Mouse (Mus musculus) adrenal gland, adult 2 months (tissue): ENCODE results near the gene Sox6. TPM values are rescaled to one million over a fixed set of nuclear protein-coding genes. Genes with fewer than 3 reads are reported as not detected.

Experiments
- DNase-seq: peaks from one replicate; pipeline ENCODE4 v3.0.0; 2021
- polyA plus RNA-seq: library from polyadenylated mRNA; depleted of rRNA; stranded (reverse); fragments of >200 nt; gene quantifications from 2 replicates; pipeline ENCODE4 v1.2.3, GENCODE M21; 2012
- total RNA-seq, 2 experiments: library from RNA; stranded (reverse); gene quantifications; 2 replicates each; pipeline ENCODE4 v1.2.3; 2021

Gene Sox6
- total and polyA plus RNA-seq, 3 experiments = 3.7 to 22.7 (median 22.1) TPM

DNA sequence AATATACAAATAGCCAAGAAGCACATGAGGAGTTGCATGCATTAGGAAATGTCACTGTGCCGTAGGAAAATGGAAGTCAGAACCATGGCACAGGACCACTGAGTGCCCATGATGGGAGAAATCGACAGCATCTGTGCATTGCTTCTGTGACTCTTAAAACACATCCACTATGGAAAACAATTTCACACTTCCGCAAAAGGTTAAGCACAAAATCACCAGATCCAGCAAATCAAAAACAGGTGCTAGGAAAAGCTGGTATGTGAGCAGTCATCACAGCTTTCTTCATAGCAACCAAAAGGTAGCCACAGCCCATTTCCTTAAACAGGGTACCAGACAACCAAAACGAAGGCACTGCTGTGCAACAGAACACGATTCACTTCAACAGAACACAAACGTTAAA, 52.9 kb downstream of the Sox6 start:
- no peak for DNase-seq

DNA sequence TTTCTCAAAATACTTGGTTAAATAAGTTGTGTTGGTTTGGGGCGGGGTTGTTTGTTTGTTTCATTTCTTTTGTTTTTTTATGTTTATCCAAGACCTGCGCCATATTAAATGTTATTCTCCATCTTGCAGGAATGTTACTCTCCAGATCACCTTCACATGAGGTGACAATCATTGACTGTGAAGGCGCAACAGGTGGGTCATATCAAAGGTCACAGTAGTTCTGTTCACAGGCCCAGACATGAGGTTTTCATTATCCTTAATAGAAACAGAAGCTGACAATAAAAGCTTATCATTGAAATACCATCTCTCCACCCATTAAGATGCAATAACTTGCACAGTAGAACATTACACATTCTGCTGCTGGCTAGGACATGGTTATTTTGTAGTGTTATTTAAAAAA, 54.5 kb downstream of the Sox6 start:
- DNase-seq = no peak

DNA sequence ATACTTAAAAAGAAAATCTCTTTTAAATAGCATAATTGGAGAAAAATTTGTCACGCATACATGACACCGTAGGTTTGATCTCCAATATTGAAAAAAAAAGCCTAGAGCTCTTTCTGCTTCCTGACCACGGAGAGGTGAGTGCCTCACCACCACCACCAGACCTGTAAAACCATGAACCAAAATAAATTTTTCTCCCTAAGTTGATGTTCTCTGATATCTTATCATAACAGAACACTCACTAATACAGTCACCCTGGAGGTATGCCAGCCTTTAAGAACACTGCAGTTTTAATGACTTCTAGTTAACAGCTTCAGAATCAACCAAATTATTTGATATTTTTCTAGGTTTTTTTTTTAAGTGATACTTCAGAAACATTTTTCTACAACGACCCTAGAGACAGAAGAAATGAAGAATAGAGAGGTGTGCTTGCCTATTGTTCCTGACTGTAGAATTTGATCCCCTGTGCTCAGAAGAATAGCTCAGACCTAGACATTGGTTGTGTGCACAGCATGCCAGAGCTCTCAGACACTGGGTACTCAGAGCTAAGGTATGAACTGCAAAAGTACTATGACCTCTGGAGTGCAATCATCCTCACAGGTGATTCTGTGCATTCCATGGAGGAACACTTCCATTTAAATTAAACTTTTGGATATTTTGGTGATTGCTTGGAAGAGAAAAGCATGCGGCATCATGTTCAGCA, 58.6 kb downstream of the Sox6 start:
- no peak for DNase-seq

DNA sequence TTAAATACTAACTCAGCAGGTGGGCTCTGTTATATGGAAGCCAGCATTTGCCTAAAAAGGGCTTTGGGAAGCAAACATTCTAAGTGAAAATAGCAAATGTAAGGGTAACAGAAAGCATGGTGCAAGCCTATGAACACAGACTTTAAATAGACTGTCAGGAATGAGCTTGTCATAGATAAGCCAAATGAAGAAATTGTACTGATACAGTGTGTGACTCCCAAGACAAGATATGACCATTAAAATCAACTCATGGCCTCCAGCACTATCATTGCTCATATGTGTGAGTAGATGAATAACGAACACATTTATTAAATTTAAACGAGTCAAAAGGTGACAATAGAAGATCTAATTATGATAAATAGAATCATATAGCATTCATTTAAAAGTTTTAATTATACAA, 64.1 kb downstream of the Sox6 start:
- DNase-seq = no peak

DNA sequence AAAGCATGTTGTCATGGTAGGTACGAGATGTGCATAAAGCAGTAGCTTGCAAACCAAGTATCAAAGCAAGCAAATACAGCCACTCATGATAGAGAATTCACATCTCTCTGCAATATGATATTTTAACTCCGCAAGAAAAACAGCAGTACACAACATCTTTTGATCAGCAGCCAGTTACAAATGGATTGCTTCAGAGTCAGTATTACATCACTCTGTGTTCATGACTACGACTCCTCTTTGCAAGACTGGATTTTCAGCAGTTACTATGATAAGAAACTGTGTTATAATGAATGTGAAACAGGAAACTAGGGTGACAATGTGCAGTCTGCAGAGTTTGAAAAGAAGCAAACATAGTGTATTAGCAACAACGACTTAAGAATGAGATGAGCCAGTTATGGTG, 71.4 kb downstream of the Sox6 start:
- DNase-seq = peak; percentile 18

DNA sequence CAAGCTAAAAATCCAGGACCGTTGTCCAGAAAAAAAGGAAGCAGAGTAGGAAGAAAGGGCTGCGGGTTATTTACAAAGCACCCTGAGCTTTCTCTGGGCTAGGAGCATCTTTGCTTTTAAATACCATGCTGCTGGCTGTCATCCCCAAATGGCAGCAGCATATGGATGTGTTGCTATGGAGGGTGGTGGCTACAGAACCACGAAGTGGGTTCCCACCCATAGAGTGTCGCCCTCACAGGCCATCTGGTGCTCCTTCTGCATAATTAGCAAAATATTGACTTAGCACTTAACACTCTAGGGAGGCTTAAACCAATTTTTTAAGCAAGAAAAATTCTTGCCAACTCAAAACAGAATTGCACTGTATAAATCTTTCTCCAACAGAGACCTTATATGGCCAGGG, 72.4 kb downstream of the Sox6 start:
- no peak for DNase-seq

DNA sequence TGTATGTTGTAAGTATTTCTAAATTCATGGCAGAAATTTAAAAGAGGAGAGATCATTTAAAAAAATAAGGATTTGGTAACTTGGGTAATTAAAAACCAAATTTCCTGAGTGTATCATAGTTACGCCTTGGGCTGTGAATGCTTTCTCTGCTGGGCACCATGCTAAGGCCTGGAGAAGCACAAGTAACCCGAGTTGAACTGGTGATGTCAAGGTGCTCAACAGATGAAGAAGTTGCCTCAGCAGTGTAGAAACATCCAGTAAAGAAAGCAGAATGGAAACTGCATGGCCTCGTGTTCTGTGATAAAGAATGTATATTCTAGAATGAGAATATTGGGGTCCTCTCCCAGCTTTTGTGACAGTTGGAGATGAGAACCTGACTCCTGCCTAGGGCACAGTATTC, 85.5 kb downstream of the Sox6 start:
- no peak for DNase-seq

DNA sequence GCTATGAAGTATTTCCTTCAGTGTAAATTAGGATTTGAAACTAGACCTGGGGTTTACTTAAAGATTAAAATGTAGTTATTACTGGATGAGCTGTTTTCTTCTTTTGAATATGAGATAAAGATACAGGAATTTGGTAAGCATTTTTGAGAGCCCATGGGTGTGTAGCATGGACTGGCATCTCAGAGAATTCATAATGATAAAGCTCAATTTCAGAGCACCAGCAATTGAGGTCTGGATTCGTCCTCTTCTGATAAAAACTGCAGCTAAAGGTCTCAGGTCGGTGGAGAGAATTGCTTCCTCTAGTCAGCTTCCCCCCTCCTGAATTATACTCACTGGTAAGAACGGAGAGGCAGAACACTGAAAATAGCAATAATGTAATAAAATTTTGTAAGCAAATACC, 86.4 kb downstream of the Sox6 start:
- no peak for DNase-seq

DNA sequence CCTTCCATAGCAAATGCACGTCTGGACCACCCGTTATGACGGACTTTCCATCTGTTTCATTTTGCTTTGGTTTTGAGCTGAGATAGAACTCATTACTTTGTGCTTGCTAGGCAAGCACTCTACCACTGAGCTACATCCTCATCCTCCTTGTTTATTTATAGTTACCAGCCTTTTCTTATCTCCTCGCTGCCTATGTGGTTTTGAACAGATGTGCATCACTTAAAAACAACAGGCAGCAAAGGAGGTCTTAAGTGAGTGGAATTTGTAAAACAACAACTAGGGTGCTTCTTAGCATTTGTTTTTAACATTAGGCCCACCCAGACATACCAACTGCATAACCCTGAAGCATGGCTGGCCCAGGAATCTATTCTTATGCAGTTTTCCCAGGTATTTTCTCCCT, 86.9 kb downstream of the Sox6 start:
- no peak for DNase-seq

DNA sequence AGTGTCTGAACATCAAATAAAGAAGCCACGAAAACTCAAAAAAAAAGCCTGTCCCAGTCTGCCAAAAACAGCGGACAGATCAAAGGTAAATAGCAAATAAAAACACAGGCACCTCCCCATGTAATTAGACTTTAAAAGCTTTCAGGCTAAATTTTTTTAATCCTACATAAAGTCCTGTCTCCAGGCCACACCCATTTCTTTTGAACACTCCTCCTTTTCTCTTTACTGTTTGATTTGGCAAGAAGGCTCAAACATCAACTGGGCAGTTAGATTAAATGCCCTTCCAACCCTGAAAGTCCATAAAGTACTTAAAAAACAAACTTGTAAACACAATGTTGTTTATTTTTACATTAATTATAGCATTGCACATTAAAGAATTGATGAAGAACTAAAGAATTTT, 90.7 kb downstream of the Sox6 start:
- no peak for DNase-seq

DNA sequence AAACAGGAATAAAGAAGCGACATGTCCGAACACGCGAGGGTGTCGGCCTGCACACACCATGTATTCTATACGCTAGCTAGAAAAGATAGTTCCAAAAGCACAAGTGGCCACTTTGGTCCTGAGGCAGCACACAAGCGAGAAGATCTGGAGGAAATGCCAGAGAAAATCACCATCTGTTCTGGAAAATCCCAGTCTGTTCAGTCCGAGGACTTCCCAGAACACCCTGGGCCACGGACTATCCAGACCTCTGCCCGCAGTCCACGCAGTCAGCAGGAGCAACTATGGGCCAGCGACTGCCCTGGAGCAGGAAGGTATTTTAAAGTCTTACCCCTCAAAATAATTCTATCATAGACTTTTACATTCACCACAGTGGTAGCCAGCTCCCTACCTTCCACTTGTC, 92.0 kb downstream of the Sox6 start:
- DNase-seq = no peak

DNA sequence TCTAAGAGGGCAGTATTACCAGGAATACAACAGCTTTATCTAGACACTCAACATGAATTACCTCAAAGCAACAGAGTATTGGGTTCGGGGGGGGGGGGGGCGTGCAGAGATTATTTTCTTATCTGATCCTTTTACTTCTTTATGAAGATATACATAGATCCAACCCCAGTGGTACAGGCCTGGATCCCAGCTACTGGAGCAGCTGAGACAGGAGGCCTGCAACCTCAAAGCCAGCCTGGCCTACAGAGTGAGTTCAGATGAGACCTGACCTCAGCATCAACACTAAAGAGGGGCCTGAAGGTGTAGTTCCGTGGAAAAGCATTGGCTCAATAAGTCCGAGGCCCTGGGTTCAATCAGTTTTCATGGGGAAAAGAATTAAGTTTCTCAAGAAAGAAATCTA, 93.1 kb downstream of the Sox6 start:
- no peak for DNase-seq

DNA sequence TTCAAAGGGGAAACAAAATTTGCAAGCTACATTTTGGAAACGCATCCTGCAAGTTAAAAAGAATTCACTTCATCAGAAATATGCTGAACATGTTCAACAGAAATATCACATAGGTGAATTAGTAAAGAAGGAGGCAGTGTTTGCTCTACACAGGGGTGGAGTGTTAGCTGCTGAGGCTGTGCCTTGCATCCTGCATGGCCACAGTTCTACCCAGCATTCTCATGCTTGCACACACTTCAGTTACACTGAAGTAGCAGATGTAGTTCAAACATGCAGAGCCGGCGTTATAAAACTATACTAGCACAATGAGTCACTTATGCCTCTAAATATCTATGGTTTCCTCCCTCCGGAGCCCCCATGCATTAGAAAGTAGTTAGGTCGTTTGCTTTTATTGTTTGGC, 94.3 kb downstream of the Sox6 start:
- DNase-seq = no peak

DNA sequence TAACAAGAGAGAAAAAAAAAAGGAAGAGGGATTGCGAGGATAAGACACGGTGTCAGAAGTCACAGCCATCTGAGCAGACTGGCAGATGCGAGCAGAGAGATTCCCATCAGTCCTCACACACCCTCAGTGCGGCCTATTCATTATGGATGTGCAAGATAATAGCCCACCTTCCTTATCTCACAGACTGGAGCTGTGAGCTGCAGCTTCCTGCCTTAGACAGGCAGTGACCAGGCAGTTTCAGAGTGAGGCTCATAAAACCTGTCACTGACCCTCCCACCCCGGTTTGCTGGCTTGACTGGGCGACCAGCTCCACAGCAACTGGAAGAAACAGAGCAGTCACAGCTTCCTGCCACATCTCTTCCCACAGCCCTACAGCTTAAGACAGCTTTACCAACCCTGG, 96.8 kb downstream of the Sox6 start:
- DNase-seq = no peak

DNA sequence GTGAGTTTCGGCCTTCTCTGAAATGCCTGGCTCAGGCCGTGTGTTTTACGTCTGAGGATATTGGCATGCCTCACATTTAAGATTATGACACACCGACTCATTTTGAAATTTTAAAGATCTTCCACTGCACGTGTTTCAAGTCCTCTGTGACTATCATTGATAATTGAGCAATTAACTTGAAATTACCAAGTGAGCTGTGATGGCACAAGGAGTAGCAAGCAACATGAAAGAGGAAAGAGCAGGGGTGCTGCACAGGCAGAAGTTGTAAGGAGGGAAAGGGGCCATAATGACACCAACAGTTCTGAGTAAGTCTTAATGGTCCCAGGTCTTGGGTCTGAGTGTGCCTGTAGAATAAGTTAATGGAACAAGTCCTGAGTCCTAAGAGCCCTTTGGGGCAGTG, 99.3 kb downstream of the Sox6 start:
- peak; percentile 2 for DNase-seq

DNA sequence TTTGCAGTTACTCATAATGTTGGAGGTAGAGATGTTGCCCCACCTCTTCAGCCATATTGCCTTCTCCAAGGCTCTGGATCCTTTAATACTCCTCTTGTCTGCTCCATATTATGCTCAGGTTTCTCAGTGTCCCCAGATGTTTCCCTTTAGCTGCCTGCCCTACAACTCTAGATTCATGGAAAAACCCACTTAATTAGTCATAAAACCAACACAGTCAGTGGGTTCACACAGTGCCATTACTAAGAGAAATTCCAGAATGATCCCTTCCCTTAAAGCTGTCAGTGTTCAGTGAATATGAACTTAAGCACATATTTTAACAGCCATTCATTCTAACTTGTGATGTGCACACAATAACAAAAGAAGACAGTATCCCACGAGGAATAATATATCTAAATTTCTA, 101.7 kb downstream of the Sox6 start:
- DNase-seq = no peak

DNA sequence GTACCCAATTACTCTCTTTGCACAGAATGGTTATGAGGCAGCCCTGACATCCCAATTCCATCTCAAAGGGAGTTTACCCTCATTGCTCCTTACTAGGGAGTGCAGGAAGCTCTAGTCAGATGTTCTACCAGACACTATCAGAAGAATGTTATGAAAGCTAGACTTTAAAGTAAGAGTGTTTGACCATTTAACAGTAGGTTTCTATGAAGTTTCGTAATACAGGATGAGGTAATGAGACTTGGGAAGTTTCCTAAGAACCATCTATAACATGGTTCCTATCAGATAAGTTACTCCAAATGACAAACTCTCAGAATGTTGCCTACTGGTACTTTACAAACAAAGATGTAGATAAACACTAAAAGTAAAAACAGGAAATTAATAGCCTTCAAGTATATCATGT, 123.3 kb downstream of the Sox6 start:
- DNase-seq = no peak

DNA sequence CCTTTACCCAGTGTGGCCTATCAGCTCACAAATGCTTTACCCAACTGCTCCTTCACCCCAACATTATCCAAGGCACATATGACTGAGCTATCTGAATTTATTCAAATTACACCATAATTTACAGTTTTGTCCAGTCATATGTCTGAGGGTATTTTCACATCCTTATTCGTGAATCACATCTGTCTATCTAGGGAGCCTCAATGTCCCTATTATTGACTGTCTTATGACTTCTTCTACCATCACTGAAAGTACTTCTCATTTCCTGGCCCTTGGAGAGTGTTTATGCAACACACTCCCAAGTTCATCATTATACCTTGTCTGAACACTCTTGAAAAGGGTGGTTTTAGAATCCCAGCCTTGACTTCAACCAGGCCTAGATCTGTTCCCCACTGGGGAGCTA, 128.3 kb downstream of the Sox6 start:
- no peak for DNase-seq

DNA sequence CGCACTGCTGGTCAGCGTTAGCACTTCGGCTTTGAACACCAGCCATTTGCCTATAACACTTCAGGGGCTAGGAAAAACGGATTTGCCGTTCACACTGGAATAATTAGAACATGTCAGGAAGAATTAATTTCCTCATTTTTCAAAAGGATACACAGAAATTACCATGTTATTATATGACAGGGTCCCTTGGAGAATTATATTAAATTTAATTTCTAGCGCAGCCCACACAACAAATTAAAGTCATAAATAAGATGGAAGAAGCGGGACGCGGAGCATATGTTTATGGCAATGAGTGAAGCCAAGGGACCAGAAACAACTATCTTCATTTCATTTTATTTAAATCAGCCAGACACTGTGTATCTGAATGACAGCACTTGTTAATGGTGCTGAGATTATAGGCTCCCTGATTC, 133.8 kb downstream of the Sox6 start:
- DNase-seq = no peak

DNA sequence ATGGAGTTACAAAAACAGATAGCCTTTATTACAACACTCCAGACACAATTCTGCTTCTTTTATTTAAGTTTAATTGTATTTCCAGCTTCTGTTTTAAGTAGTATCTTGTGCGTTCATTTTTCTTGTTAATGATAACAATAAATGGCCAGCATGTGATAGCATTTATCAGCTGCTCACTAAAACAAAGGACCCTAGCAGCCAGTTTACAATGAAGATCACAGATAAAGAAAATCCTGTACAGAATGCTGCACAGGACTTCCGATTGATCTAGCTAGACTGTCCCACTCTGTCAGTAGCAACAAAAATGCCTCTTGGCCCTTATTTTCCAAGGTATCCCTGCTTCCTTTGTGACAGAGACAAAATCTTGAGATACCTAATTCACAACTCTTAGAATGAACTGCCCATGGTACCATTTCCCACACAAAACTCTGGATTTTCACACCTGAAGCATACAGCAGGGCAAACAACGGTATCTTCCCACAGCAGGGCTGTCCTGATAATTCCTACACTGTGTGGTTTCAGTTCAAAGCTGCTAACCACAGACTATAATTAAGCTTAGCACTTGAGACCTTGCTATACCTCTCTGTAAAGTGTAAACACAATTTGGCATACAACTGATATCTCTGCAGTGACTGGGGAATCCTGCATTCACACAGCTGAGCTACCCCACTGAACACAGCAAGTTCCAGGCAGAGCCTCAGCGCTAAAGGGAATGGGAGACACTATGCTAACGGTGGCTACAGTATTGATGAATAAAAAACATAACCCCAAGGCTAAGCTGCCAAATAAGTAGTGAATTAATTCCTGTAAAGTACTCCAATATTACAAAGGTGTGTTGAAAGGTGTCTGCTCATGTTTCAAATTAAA, 134.4 kb downstream of the Sox6 start:
- DNase-seq = no peak

DNA sequence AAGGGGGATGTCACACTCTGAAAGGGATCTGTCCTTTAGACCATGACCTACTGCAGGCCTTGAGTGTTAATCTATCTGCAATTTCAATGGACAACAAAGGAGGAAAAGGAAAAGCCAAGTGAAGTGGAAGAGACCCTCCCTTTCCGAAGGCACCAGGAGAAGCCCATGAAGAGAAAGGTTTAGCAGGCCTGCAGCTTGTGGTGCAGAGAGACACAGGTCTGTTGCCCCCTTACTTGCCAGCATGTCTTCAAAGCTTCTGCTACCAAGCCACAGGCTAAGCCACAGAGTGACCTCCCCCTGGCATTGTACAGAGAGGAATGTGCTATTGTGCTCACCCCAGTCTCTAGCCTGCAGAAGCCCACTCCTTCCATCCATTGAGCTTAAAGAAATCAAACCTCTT, 135.2 kb downstream of the Sox6 start:
- DNase-seq = no peak

DNA sequence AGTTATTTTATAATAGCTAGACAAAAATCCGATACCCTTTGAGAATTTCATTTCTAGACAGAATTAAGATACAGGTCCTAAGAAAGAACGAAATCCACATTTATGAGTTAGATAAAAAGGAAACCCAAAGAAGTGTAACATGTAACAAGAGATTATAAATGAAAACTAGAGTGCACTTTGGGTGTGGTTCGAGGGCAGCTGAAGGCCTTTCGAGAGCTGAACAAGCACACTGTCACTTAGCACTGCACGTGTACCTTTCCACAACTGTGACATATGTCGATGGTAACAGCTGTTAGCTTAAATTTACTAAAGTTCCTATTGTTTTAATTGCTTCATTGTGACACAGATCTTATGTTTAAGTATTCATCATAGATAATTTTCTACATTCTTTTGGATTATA, 142.8 kb downstream of the Sox6 start:
- DNase-seq = no peak

DNA sequence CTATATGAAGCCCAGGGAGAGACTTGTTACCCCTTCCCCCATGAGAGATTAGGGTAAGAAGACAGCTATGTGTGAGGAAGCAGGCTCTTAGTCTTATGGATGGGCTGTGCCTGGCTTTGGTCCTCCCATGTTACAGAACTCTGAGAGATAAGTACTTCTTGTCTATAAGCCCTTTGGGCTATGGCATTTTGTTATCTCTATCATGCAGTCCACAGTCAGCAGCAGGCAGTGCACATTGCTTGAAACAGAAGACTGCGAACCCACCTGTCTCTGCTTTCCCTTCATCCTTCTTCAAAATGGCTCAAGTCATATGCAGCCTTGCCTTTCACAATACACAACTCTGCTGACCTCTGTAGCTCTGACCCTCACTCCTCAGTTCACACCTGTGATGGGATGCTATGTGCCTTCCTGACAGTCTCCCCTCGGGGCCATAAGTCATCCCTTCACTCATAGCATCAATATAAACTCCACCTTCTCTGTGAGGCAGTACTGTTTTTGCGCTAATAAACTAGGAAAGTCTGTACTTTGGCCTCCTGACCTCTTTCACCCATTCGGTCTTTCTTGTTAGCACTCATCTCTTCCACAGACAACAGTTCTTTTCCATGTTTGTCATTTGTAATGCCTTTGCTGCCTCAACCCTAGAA, 143.4 kb downstream of the Sox6 start:
- no peak for DNase-seq
